Mouse (Mus musculus): ENCODE measurements at regions not wholly inside any gene's neighbourhood (a gene's known extent, or its start where the extent isn't known, plus 50 kb on each side); places are given as distances from the start of the nearest gene placed in this dataset.

DNA sequence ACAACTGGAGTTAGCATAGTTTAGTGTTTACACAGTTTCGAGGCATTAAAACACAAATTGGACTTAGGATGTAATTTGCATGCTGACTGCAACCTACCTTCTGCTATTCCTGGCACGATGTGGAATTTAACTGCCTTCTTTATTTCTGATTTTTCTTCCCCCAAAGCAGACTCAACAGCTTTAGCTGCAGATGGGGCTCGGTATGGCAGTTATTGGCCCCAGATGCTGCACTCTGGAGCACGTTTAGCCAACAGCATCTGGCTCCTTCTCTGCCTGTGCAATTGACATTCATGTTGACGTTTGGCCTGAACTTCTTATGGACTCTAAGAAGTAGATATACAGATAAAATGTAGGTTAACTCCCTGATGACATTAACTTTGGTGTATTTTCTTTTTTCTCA, 625.8 kb upstream of the Gm597 start:
- DNase-seq (ENCODE audit: low read depth, low spot score), result peak; percentile 24

DNA sequence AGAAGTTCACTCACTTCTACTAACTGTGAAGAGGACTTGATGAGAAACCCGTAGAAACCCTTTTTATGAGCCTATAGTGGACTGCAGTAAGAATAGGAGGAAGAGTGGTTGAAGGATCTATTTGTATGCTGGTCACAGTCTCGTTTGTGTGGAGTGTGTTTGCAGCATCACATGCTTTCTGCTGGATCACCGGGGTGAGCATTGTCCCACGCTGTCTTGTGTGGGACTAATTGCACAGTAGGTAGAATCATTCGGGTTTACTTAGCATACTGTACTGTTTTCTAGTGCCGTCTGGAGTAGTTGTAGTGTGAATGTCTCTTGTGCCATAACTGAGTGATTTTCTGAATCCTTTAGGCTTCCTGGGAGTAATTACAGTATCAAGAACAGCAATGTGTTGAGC, 624.1 kb upstream of the Gm597 start:
- DNase-seq (ENCODE audit: low read depth, low spot score), result no peak

DNA sequence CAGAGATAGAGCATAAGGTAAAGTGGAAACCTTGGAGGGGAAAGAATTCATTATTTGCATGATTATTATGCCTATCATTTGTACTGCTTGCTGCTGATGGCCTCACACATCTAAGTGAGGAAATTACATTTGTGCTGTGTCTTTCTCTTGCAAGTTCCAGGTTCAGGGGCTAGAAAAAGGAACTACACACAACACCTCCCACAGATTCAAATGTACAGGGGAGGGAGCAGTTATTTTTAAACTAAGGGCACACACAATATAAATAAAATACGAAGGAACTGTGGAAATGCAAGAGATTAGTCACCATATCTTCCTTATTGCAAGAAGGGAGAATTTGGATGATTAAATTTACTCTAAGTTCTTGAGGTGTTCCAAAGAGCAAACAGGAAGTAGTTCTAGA, 583.7 kb upstream of the Gm597 start:
- DNase-seq (ENCODE audit: low read depth, low spot score), result no peak

DNA sequence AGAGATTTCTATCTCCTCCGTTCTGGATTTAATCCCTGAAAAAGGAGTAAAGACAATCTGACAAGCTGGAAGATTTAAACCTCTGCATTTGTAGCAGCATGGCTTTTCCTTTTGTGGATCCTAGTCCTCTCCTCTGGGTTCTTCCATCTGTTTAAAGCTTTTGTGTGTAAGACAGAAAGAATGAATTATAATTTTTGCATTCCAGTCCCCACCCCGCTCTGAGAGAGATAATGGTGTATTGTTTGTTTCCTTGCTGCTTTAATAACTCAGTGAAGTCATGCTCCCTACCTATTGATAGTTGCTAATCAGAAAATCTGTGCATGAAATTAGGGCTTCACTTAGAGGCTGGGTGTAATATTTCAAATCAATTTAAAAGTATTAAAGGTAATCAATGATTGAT, 561.5 kb upstream of the Gm597 start:
- no peak for DNase-seq (ENCODE audit: low read depth, low spot score)

DNA sequence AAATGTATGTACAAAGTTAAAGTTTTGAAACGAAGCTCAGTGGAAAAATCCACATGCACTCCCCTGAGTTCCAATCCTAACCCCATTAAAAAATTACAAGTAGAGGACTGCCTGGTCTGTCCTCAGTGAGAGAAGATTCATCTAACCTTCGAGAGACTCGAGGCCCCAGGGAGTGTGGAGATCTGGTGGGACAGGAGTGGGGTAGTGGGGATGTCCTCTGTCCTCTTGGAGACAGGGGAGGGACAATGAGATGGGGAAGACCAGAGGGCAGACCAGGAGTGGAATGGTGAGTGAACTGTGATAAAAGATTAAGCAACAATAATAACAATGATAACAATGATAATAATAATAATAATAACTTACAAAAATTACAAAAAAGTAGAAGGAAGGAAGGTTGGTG, 560.9 kb upstream of the Gm597 start:
- no peak for DNase-seq (ENCODE audit: low read depth, low spot score)

DNA sequence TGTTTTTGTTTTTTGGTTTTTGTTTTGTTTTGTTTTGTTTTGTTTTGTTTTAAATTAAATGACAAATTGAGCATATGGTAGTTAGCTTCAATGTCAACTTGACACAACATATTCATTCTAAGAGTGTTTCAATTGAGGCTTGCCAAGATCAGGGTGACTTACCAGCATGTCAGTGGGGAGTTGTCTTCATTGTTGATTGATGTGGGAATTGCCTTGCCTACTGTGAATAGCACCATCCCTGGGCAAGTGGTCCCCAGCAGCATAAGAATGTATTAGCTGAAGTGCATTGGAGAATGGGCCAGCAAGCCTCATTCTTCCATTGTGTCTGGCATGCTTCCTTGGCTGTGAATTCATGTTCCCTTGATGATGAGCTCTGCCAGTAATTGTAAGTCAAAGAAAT, 548.9 kb upstream of the Gm597 start:
- DNase-seq (ENCODE audit: low read depth, low spot score), result no peak

Measured in forelimb bud, embryonic 11.5 days (tissue).